Mouse (Mus musculus) megakaryocyte, embryonic 14.5 days (primary cell): ENCODE data around the gene Ehd2.

Experiments used
- FLI1 ChIP-seq: IDR thresholded peaks from 2 replicates; pipeline ENCODE4 v1.6.1; 2012; ENCODE audit warnings: low read length, inconsistent platforms, mixed read lengths
- GATA1 ChIP-seq: IDR thresholded peaks from 3 replicates; pipeline ENCODE4 v1.6.1; 2012; ENCODE audit warnings: mixed read lengths, low read length, inconsistent platforms, borderline replicate concordance

DNA sequence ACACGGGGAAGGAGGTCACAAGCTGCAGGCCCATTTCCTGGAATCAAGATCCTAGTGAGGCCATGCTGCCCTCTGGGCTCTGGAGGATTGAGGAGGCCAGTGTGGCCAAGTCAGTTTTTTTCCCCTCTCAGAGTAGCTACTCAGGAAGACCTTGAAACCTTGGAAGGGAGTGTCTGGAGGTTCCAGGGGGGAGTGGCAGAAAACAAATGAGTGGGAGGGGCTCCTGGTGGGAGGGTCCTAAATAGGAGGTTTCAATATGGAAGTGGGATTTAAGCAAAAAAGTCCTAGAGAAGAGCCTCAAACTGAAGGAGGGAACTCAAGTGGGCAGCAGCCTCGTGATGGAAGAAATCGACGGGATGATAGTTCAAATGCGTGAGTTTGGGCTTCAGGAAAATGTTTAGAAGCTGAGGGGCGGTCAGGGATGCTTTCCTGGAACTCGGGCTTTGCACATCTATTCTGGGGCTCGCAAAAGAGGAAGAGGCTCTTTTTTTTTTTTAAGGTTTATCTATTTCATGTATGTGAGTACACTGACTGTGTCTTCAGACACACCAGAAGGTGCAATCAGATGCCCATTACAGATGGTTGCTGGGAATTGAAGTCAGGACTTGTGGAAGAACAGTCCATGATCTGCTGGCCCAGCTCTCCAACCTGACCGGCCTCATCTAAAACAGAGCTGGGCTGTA, 65.9 kb downstream of the Ehd2 start:
- TF ChIP-seq GATA1 (no peak), FLI1 (no peak)
